In genomic region chr2:33919934-33920615, GRCm38 (mm10) we compare ENCODE assay signal across 8 mouse cellular contexts. TPM values are rescaled to one million over a fixed set of nuclear protein-coding genes. Genes with fewer than 3 reads are reported as not detected.
DNase-seq lines count a peak whose midpoint lies in the region; ATAC-seq and TF ChIP-seq lines count a peak whose summit lies in the region.

No protein-coding gene starts in this region.

- no peak overlapping the region for H3K4me2 ChIP-seq in hindbrain, embryonic 11.5 days (replicated peaks; ENCODE audit: low read depth, low read length)
- peak overlapping the region; percentile 50 for H3K4me2 ChIP-seq in limb, embryonic 14.5 days (replicated peaks; ENCODE audit: low read depth, low read length, severe bottlenecking)

- H3K36me3 ChIP-seq in hindbrain, embryonic 11.5 days (ENCODE audit: control insufficient read depth, insufficient read depth, low read length) = no peaks in the 10 kb centered on the region
- no peaks in the 10 kb centered on the region for H3K36me3 ChIP-seq in limb, embryonic 14.5 days (ENCODE audit: control insufficient read depth, insufficient read depth, low read length)

- H3K27me3 ChIP-seq in hindbrain, embryonic 11.5 days (ENCODE audit: control insufficient read depth, insufficient read depth, low read length) = no peaks in the 10 kb centered on the region
- H3K27me3 ChIP-seq in limb, embryonic 14.5 days (ENCODE audit: control insufficient read depth, insufficient read depth, low read length) = peaks cover 17% of the 10 kb centered on the region

- H3K9me3 ChIP-seq in hindbrain, embryonic 11.5 days (ENCODE audit: control insufficient read depth, low read length) = no peaks in the 10 kb centered on the region
- no peaks in the 10 kb centered on the region for H3K9me3 ChIP-seq in limb, embryonic 14.5 days (ENCODE audit: control insufficient read depth, low read length)

- WGBS in hindbrain, embryonic 11.5 days = 22% methylated on average over 22 of the region's 22 CpGs
- WGBS in limb, embryonic 14.5 days = 4% methylated on average over 20 of the region's 22 CpGs

- 0 out of 2 replicates have a peak, but pooled peaks cover 3% of the 10 kb centered on the region for H3K4me1 ChIP-seq in hindbrain, embryonic 11.5 days (replicated peaks; ENCODE audit: control insufficient read depth, insufficient read depth, low read length)
- peaks cover 34% of the 10 kb centered on the region for H3K4me1 ChIP-seq in limb, embryonic 14.5 days (ENCODE audit: control insufficient read depth, insufficient read depth, low read length)

- ATAC-seq in hindbrain, embryonic 11.5 days (ENCODE audit: low FRiP score) = no peak
- ATAC-seq in limb, embryonic 14.5 days (ENCODE audit: low FRiP score, low read depth) = peak; percentile 86

- H3K27ac ChIP-seq in hindbrain, embryonic 11.5 days (ENCODE audit: low read depth, low read length) = no peak overlapping the region
- H3K27ac ChIP-seq in limb, embryonic 14.5 days (replicated peaks; ENCODE audit: low read depth, low read length) = peak overlapping the region; percentile 58

- TF ChIP-seq POLR2A in limb, embryonic 14.5 days (IDR thresholded peaks at IDR 0.05; ENCODE audit: borderline replicate concordance, extremely low read depth, insufficient read depth, insufficient read length) = no peak

- H3K4me3 ChIP-seq in hindbrain, embryonic 11.5 days (ENCODE audit: low read depth, low read length) = no peak overlapping the region
- H3K4me3 ChIP-seq in limb, embryonic 14.5 days (replicated peaks; ENCODE audit: low read length) = peak overlapping the region; percentile 21

- peak overlapping the region; percentile 38 for H3K9ac ChIP-seq in hindbrain, embryonic 11.5 days (ENCODE audit: low read depth, low read length)
- peak overlapping the region; percentile 34 for H3K9ac ChIP-seq in limb, embryonic 14.5 days (ENCODE audit: low read depth, low read length, severe bottlenecking)

- peak; percentile 6 for DNase-seq in ovary, postnatal 14 days (ENCODE audit: low spot score)
- DNase-seq in ovary, adult 18-20 months (ENCODE audit: low spot score) = no peak
- DNase-seq in hindbrain, embryonic 11.5 days (ENCODE audit: low spot score) = peak; percentile 44
- peak; percentile 90 for DNase-seq in limb, embryonic 14.5 days (ENCODE audit: low spot score)
- no peak for DNase-seq in frontal cortex, postnatal 10 days (ENCODE audit: low spot score in 2 of 2)
- DNase-seq in Muller cell, postnatal 12 days (ENCODE audit: inconsistent ontology term) = no peak
- DNase-seq in T-cell, adult 2 months (ENCODE audit: low spot score) = no peak
- no peak for DNase-seq in left cerebral cortex, adult 9 months (ENCODE audit: low spot score in 2 of 2)

RNA-seq across cellular contexts. Expression of gene Mvb12b, which starts 32.3 kb away (rescaled TPM):
- polyA plus RNA-seq in hindbrain, embryonic 11.5 days (2014; fragmentation: Nextera tagmentation; extraction: Ambion mirVana) = 36.8 and 42.4 TPM in 2 replicates
- polyA plus RNA-seq in limb, embryonic 14.5 days (2012; rRNA removed) = 26.6 and 35.2 TPM in 2 replicates
- polyA plus RNA-seq in limb, embryonic 14.5 days (2014; fragmentation: Nextera tagmentation; extraction: Ambion mirVana) = 17.5 and 18.6 TPM in 2 replicates

Comparison
In these comparisons a context has a peak if more than half of its experiments do, and no peak if none do; other contexts are left out.
1. DNase-seq: peak in ovary, postnatal 14 days (single experiment), hindbrain, embryonic 11.5 days (single experiment) and limb, embryonic 14.5 days (single experiment); none in ovary, adult 18-20 months (single experiment), frontal cortex, postnatal 10 days (0 of 2), Muller cell, postnatal 12 days (single experiment), T-cell, adult 2 months (single experiment) and left cerebral cortex, adult 9 months (0 of 2).